Mouse (Mus musculus): ENCODE measurements around the gene Dctn3.

DNA sequence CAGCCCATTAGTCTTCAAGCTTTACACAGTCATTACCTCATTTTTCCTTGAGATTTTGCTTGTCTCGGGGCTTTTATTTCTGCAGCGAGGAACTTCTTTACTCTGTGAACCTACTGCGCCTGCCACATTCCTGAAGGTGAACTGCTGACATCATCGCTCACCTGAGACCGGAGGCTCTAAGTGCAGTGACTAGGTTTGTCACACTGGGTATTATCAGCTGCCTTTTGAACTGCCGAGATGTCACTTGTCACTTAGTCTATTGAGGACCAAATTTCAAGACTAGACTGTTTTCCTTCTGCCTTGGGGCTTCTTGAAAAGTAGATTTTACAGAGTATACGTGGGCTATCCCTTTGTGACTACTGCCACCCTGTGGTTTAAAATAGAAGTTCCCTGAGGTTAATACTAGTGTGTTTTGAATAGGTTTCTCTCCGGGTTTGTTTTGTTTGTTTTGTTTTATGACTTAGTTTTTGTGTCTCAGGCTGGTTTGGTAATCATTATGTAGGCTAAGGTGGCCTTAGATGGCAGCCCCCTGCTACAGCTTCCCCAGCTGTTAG lies 14.7 kb downstream of the Dctn3 start:
- no peak for TF ChIP-seq MYOG (IDR thresholded peaks at IDR 0.05; ENCODE audit: control insufficient read depth in 1 of 3, insufficient read depth in 1 of 3, insufficient read length in 2 of 3, low read depth in 2 of 3)
- no peak for TF ChIP-seq USF1 (IDR thresholded peaks at IDR 0.05; ENCODE audit: low read depth)
- TF ChIP-seq POLR2A (IDR thresholded peaks at IDR 0.05; ENCODE audit: insufficient read length, low read depth), result no peak
